Mouse (Mus musculus): ENCODE measurements around the gene Sik3.

Sik3 gene

GRCm38 (mm10) chr9:46015831-46016230 is 3.2 kb downstream of the Sik3 start:
- DNase-seq (ENCODE audit: low spot score in 2 of 2) = no peak

- DNase-seq (ENCODE audit: low spot score in 2 of 2) = no peak
Observed at GRCm38 (mm10) chr9:46016417-46016816, 3.8 kb downstream of the Sik3 start.

GRCm38 (mm10) chr9:46018316-46018715 is 5.7 kb downstream of the Sik3 start:
- DNase-seq (ENCODE audit: low spot score in 2 of 2) = no peak

- DNase-seq (ENCODE audit: low spot score in 2 of 2) = no peak
Observed at GRCm38 (mm10) chr9:46019975-46020374, 7.4 kb downstream of the Sik3 start.

GRCm38 (mm10) chr9:46023591-46023990 is 11.0 kb downstream of the Sik3 start:
- no peak for DNase-seq (ENCODE audit: low spot score in 2 of 2)

- no peak for DNase-seq (ENCODE audit: low spot score in 2 of 2)
Observed at GRCm38 (mm10) chr9:46026058-46026849, 13.6 kb downstream of the Sik3 start.

GRCm38 (mm10) chr9:46027994-46028393 is 15.4 kb downstream of the Sik3 start:
- no peak for DNase-seq (ENCODE audit: low spot score in 2 of 2)

GRCm38 (mm10) chr9:46029534-46029933 is 16.9 kb downstream of the Sik3 start:
- no peak for DNase-seq (ENCODE audit: low spot score in 2 of 2)

GRCm38 (mm10) chr9:46030184-46030583 is 17.6 kb downstream of the Sik3 start:
- no peak for DNase-seq (ENCODE audit: low spot score in 2 of 2)

- DNase-seq (ENCODE audit: low spot score in 2 of 2) = no peak
Observed at GRCm38 (mm10) chr9:46030968-46031367, 18.3 kb downstream of the Sik3 start.

GRCm38 (mm10) chr9:46032190-46032589 is 19.6 kb downstream of the Sik3 start:
- no peak for DNase-seq (ENCODE audit: low spot score in 2 of 2)

GRCm38 (mm10) chr9:46033058-46033457 is 20.4 kb downstream of the Sik3 start:
- DNase-seq (ENCODE audit: low spot score in 2 of 2) = no peak

GRCm38 (mm10) chr9:46033862-46034261 is 21.2 kb downstream of the Sik3 start:
- DNase-seq (ENCODE audit: low spot score in 2 of 2) = no peak

GRCm38 (mm10) chr9:46035290-46035871 is 22.8 kb downstream of the Sik3 start:
- no peak for DNase-seq (ENCODE audit: low spot score in 2 of 2)

- no peak for DNase-seq (ENCODE audit: low spot score in 2 of 2)
Observed at GRCm38 (mm10) chr9:46036881-46037280, 24.3 kb downstream of the Sik3 start.

GRCm38 (mm10) chr9:46038786-46039185 is 26.2 kb downstream of the Sik3 start:
- no peak for DNase-seq (ENCODE audit: low spot score in 2 of 2)

GRCm38 (mm10) chr9:46041186-46041585 is 28.6 kb downstream of the Sik3 start:
- DNase-seq (ENCODE audit: low spot score in 2 of 2) = no peak

GRCm38 (mm10) chr9:46042387-46042786 is 29.8 kb downstream of the Sik3 start:
- DNase-seq (ENCODE audit: low spot score in 2 of 2) = no peak

GRCm38 (mm10) chr9:46043626-46044025 is 31.0 kb downstream of the Sik3 start:
- no peak for DNase-seq (ENCODE audit: low spot score in 2 of 2)

- DNase-seq (ENCODE audit: low spot score in 2 of 2) = no peak
Observed at GRCm38 (mm10) chr9:46046724-46047517, 34.3 kb downstream of the Sik3 start.

- DNase-seq (ENCODE audit: low spot score in 2 of 2) = no peak
Observed at GRCm38 (mm10) chr9:46049525-46049924, 36.9 kb downstream of the Sik3 start.

GRCm38 (mm10) chr9:46050203-46050602 is 37.6 kb downstream of the Sik3 start:
- no peak for DNase-seq (ENCODE audit: low spot score in 2 of 2)

Measured in spleen, postnatal 4 days (tissue).